Mouse (Mus musculus): ENCODE measurements around the gene Sorbs2.

- TF ChIP-seq CTCF (IDR thresholded peaks at IDR 0.05; ENCODE audit: low read depth) = no peak
- no peak for TF ChIP-seq EP300 (IDR thresholded peaks at IDR 0.05; ENCODE audit: low read depth)
These were observed 223.2 kb downstream of the Sorbs2 start for GRCm38 (mm10) chr8:45730795-45731194.

Data from liver, postnatal 0 days (tissue).